Comparison of ENCODE assay signal across 19 mouse cellular contexts in genomic region chr12:60872381-60872780, GRCm38 (mm10).
"Had no signal": no experiment of that assay in that cellular context is flagged by ENCODE, and none has a peak within 500 bp of the region (broad histone marks: within the 10 kb centered on the region; RNA-seq: fewer than 3 reads in every experiment).

No protein-coding gene starts in this region.

- H3K4me3 ChIP-seq: midbrain, embryonic 10.5 days; midbrain, embryonic 12.5 days; midbrain, embryonic 15.5 days; myocyte; neural tube, embryonic 13.5 days; neural tube, embryonic 15.5 days had no signal

- H3K9ac ChIP-seq: liver, embryonic 14.5 days; lung, embryonic 14.5 days; midbrain, embryonic 12.5 days; midbrain, embryonic 15.5 days; neural tube, embryonic 13.5 days; neural tube, embryonic 15.5 days had no signal

- ATAC-seq: midbrain, embryonic 15.5 days had no signal

- H3K36me3 ChIP-seq: midbrain, embryonic 10.5 days; midbrain, embryonic 12.5 days; midbrain, embryonic 15.5 days; neural tube, embryonic 13.5 days; neural tube, embryonic 15.5 days had no signal

- H3K27ac ChIP-seq: liver, embryonic 14.5 days; midbrain, embryonic 10.5 days; midbrain, embryonic 12.5 days; midbrain, embryonic 15.5 days; neural tube, embryonic 13.5 days; neural tube, embryonic 15.5 days had no signal

- H3K4me1 ChIP-seq: midbrain, embryonic 10.5 days; midbrain, embryonic 12.5 days; midbrain, embryonic 15.5 days; neural tube, embryonic 13.5 days; neural tube, embryonic 15.5 days had no signal

- H3K4me2 ChIP-seq: lung, embryonic 14.5 days; midbrain, embryonic 12.5 days; midbrain, embryonic 15.5 days; neural tube, embryonic 13.5 days; neural tube, embryonic 15.5 days had no signal

- H3K27me3 ChIP-seq: midbrain, embryonic 12.5 days; midbrain, embryonic 15.5 days; neural tube, embryonic 13.5 days; neural tube, embryonic 15.5 days had no signal

- H3K9me3 ChIP-seq: midbrain, embryonic 10.5 days; midbrain, embryonic 12.5 days; midbrain, embryonic 15.5 days; neural tube, embryonic 13.5 days; neural tube, embryonic 15.5 days had no signal

- DNase-seq: lung, adult 18-20 months; lung, embryonic 14.5 days; lung, postnatal 10 days; lung, postnatal 4 days; retina, postnatal 1 day; right cerebral cortex, adult 18-20 months; right cerebral cortex, postnatal 14 days; right cerebral cortex, postnatal 4 days; spleen, adult 18-20 months; thymus, adult 18-20 months; thymus, postnatal 14 days; thymus, postnatal 36 days had no signal
